Mouse (Mus musculus): Measurements from ENCODE around the gene Taok3.

- TF ChIP-seq CTCF (conservative IDR thresholded peaks at IDR 0.05 in 1 of 2, IDR thresholded peaks at IDR 0.05 in 1 of 2; ENCODE audit: low read depth in 2 of 2, low read length in 2 of 2) = peak in 1 of 2 experiments; percentile 44; a peak in 2 of 4 replicates
- no peak for TF ChIP-seq POLR2A (IDR thresholded peaks at IDR 0.05; ENCODE audit: low read depth, low read length)
- TF ChIP-seq MYC (IDR thresholded peaks at IDR 0.05; ENCODE audit: low read depth, low read length) = no peak
- no peak for TF ChIP-seq CHD2 (IDR thresholded peaks at IDR 0.05; ENCODE audit: low read length)
- no peak for TF ChIP-seq USF1 (IDR thresholded peaks at IDR 0.05; ENCODE audit: low read depth, low read length)
- no peak for TF ChIP-seq ETS1 (conservative IDR thresholded peaks at IDR 0.05; ENCODE audit: low read depth, low read length)
Measured at GRCm38 (mm10) chr5:117113330-117113729, 6.6 kb upstream of the Taok3 start.
